Mouse (Mus musculus) bone marrow macrophage, adult 2 months (primary cell): ENCODE data around the gene Dpp6. TPM values are rescaled to one million over a fixed set of nuclear protein-coding genes. Genes with fewer than 3 reads are reported as not detected.

Experiments used
- H3K27ac ChIP-seq: 2 replicates; pipeline ENCODE4 v1.5.1; 2012; ENCODE audit warnings: low read depth, low read length; ENCODE audit not compliant: insufficient read depth
- H3K4me1 ChIP-seq: 2 replicates; pipeline ENCODE4 v1.6.1; 2012; ENCODE audit warnings: low read length; ENCODE audit not compliant: control insufficient read depth, insufficient read depth
- H3K4me3 ChIP-seq: 2 replicates; pipeline ENCODE4 v1.5.1; 2012; ENCODE audit warnings: mild to moderate bottlenecking, low read length, moderate library complexity; ENCODE audit not compliant: insufficient read depth
- CTCF ChIP-seq: IDR thresholded peaks from 2 replicates; pipeline ENCODE4 v1.5.1; 2012; ENCODE audit warnings: low read depth, mild to moderate bottlenecking, low read length, moderate library complexity
- POLR2A ChIP-seq: IDR thresholded peaks from 2 replicates; pipeline ENCODE4 v1.6.1; 2012; ENCODE audit warnings: mild to moderate bottlenecking, low read depth, low read length, borderline replicate concordance
- polyA plus RNA-seq: library from polyadenylated mRNA; stranded (reverse); fragments of >200 nt; gene quantifications from 2 replicates; pipeline ENCODE4 v1.2.4, GENCODE M21; 2012; ENCODE audit not compliant: missing spikeins, insufficient read depth, insufficient read length

Dpp6 gene
- polyA plus RNA-seq, 1 experiment, result not detected

DNA sequence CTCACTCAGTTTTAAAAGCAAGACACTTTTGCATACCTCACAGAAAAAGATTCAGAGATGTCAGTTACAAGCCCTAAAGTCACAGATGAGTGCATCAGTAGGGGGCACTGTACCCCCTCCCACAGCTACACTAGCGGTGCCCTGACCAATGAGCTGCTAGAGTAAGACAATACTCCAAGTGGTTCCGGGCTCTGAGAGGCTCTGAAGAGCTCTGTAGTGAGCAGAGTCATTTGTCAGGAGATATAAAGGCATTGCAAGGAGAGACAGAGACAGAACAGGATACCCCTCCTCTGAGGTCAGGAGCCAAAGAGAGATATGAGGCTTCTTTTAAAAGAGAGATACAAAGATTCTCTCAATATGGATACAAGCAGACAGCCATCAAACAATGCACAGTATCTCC lies 305.5 kb downstream of the Dpp6 start:
- Histone ChIP-seq H3K4me1 (no peaks in the 10 kb centered on the region), H3K27ac (no peak overlapping the region), H3K4me3 (no peak overlapping the region)
- TF ChIP-seq CTCF (no peak), POLR2A (no peak)

- no peak overlapping the region for H3K27ac ChIP-seq
- H3K4me3 ChIP-seq, result no peak overlapping the region
- no peak for TF ChIP-seq POLR2A
- TF ChIP-seq CTCF, result no peak
- H3K4me1 ChIP-seq, result no peaks in the 10 kb centered on the region
Observed at GRCm38 (mm10) chr5:27122944-27123343, 305.9 kb downstream of the Dpp6 start.

- no peak overlapping the region for H3K4me3 ChIP-seq
- no peak overlapping the region for H3K27ac ChIP-seq
- H3K4me1 ChIP-seq, result no peaks in the 10 kb centered on the region
- TF ChIP-seq CTCF (no peak), POLR2A (no peak)
Observed at GRCm38 (mm10) chr5:27126034-27126433, 309.0 kb downstream of the Dpp6 start.

- no peak overlapping the region for H3K27ac ChIP-seq
- H3K4me3 ChIP-seq, result no peak overlapping the region
- TF ChIP-seq POLR2A (no peak), CTCF (no peak)
- H3K4me1 ChIP-seq, result no peaks in the 10 kb centered on the region
Observed at GRCm38 (mm10) chr5:27133196-27133595, 316.2 kb downstream of the Dpp6 start.

GRCm38 (mm10) chr5:27134436-27135005 lies 317.5 kb downstream of the Dpp6 start:
- Histone ChIP-seq H3K27ac (no peak overlapping the region), H3K4me1 (no peaks in the 10 kb centered on the region), H3K4me3 (no peak overlapping the region)
- TF ChIP-seq POLR2A, result no peak

DNA sequence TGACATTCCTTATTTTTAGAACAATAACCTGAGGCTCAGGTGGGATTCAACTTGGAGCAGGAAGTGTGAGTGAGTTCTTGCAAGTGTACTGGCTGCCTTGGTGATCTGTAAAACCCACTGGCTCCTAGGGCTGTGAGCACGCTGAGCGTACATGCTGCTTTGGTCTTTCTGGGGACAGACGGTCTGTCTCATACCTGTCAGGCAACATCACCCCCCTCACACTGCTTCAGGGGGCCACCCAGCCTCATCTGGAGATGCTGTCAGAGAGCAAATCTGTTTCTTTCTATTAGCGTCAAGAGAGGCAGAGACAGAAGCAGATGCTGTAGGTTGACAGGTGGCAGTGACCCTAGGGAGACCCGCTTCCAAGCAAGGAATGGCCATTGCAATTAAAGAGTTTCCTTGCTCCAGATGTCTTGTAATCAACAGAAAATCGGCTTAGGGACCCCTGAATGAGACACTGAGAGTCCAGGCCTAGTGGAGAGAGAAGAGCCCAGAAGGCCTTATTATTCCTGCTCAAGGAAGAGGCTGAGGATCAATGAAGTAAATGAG lies 330.5 kb downstream of the Dpp6 start:
- H3K4me1 ChIP-seq, result no peaks in the 10 kb centered on the region
- no peak overlapping the region for H3K27ac ChIP-seq
- TF ChIP-seq CTCF, result no peak
- no peak overlapping the region for H3K4me3 ChIP-seq

DNA sequence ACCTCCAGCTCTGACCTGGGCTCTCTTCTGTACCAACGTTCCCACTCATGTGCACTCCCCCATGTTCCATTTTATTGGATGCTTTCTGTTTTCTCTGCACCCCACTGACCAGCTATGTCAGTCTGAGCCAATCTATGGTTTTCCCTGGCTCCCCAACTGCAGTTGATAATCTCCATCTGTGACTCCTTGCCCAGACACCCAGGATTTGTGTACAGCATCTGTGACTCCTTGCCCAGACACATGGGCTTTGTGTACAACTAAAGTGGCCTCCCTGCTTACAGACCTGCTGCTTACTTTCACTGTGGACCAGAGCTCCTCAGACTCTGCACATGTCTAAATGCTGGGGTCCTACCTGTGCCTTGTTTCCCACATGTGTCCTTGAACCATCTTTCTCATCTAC lies 334.0 kb downstream of the Dpp6 start:
- Histone ChIP-seq H3K4me3 (no peak overlapping the region), H3K4me1 (no peaks in the 10 kb centered on the region), H3K27ac (no peak overlapping the region)
- TF ChIP-seq POLR2A, result no peak
- no peak for TF ChIP-seq CTCF

GRCm38 (mm10) chr5:27155671-27156070 lies 338.7 kb downstream of the Dpp6 start:
- no peak overlapping the region for H3K4me3 ChIP-seq
- no peaks in the 10 kb centered on the region for H3K4me1 ChIP-seq
- H3K27ac ChIP-seq, result no peak overlapping the region
- TF ChIP-seq CTCF, result no peak

- TF ChIP-seq CTCF, result no peak
- no peak for TF ChIP-seq POLR2A
- Histone ChIP-seq H3K4me3 (no peak overlapping the region), H3K4me1 (no peaks in the 10 kb centered on the region), H3K27ac (no peak overlapping the region)
Observed at GRCm38 (mm10) chr5:27156366-27156765, 339.4 kb downstream of the Dpp6 start.

- Histone ChIP-seq H3K4me3 (no peak overlapping the region), H3K4me1 (no peaks in the 10 kb centered on the region), H3K27ac (no peak overlapping the region)
- TF ChIP-seq POLR2A (no peak), CTCF (no peak)
Observed at GRCm38 (mm10) chr5:27161122-27161645, 344.2 kb downstream of the Dpp6 start.

GRCm38 (mm10) chr5:27168550-27168949 lies 351.5 kb downstream of the Dpp6 start:
- Histone ChIP-seq H3K4me1 (no peaks in the 10 kb centered on the region), H3K4me3 (no peak overlapping the region), H3K27ac (no peak overlapping the region)
- TF ChIP-seq POLR2A, result no peak
- no peak for TF ChIP-seq CTCF
